23 mouse cellular contexts compared by ENCODE assay signal in genomic region chr2:118562015-118562414, GRCm38 (mm10). TPM values are rescaled to one million over a fixed set of nuclear protein-coding genes. Genes with fewer than 3 reads are reported as not detected.
A peak's percentile ranks its signal among the peaks of the same experiment; 100 is the strongest.
DNase-seq lines count a peak whose midpoint lies in the region; ATAC-seq lines count a peak whose summit lies in the region.
"Had no signal": no experiment of that assay in that cellular context is flagged by ENCODE, and none has a peak within 500 bp of the region (broad histone marks: within the 10 kb centered on the region; RNA-seq: fewer than 3 reads in every experiment).

No protein-coding gene starts in this region.

- H3K9me3 ChIP-seq in heart, embryonic 10.5 days, result no peaks in the 10 kb centered on the region
- H3K9me3 ChIP-seq: embryonic facial prominence, embryonic 10.5 days; heart, embryonic 13.5 days; neural tube, embryonic 12.5 days had no signal

- H3K4me1 ChIP-seq in heart, embryonic 10.5 days, result no peaks in the 10 kb centered on the region
- peaks cover 7% of the 10 kb centered on the region for H3K4me1 ChIP-seq in brown adipose tissue, adult 24 weeks (ENCODE audit: control insufficient read depth, insufficient read depth, insufficient read length, low read length)
- H3K4me1 ChIP-seq: embryonic facial prominence, embryonic 10.5 days; heart, embryonic 13.5 days; neural tube, embryonic 12.5 days had no signal

- no peak overlapping the region for H3K4me3 ChIP-seq in heart, embryonic 10.5 days
- H3K4me3 ChIP-seq in brown adipose tissue, adult 24 weeks (ENCODE audit: insufficient read depth, low read depth, low read length), result no peak overlapping the region
- H3K4me3 ChIP-seq: embryonic facial prominence, embryonic 10.5 days; heart, embryonic 13.5 days; neural tube, embryonic 12.5 days had no signal

- H3K27me3 ChIP-seq in heart, embryonic 10.5 days (ENCODE audit: insufficient read depth, poor library complexity, severe bottlenecking), result no peaks in the 10 kb centered on the region
- H3K27me3 ChIP-seq: heart, embryonic 13.5 days; neural tube, embryonic 12.5 days had no signal

- no peak overlapping the region for H3K27ac ChIP-seq in heart, embryonic 10.5 days
- H3K27ac ChIP-seq in brown adipose tissue, adult 24 weeks (replicated peaks; ENCODE audit: low read depth, low read length), result peak overlapping the region; percentile 69
- H3K27ac ChIP-seq: embryonic facial prominence, embryonic 10.5 days; heart, embryonic 13.5 days; hindbrain, postnatal 0 days; neural tube, embryonic 12.5 days had no signal

- 80% methylated on average over 4 of the region's 4 CpGs for WGBS in heart, embryonic 10.5 days

- peak; percentile 72 for DNase-seq in heart, adult 11 months
- DNase-seq in heart, embryonic 10.5 days (ENCODE audit: low spot score), result no peak
- peak; percentile 39 for DNase-seq in A20 (ENCODE audit: low read depth, low spot score)
- no peak for DNase-seq in adrenal gland, adult 2 months
- no peak for DNase-seq in cerebellum, postnatal 10 days
- DNase-seq: cerebellum, adult 9-11 months; forebrain, postnatal 0 days; heart, postnatal 14 days; kidney, postnatal 25 days; layer of hippocampus, postnatal 36 days; lung, adult 18-20 months; lung, postnatal 10 days; midbrain, embryonic 14.5 days; right cerebral cortex, postnatal 4 days; thymus, adult 18-20 months; thymus, postnatal 4 days had no signal

- peaks cover 6% of the 10 kb centered on the region; the same call in 1 of the 2 replicates for H3K36me3 ChIP-seq in heart, embryonic 10.5 days
- H3K36me3 ChIP-seq: heart, embryonic 13.5 days; neural tube, embryonic 12.5 days had no signal

- ATAC-seq in neutrophil, adult 5-6 weeks (ENCODE audit: extremely low read depth, insufficient number of reproducible peaks, low FRiP score, poor library complexity, severe bottlenecking), result peak; percentile 71
- ATAC-seq: forebrain, postnatal 0 days; hindbrain, postnatal 0 days; intestine, embryonic 16.5 days had no signal

RNA-seq across cellular contexts. Expression of gene Bmf, which starts 12.5 kb away (rescaled TPM):
- polyA plus RNA-seq in heart, embryonic 10.5 days (2016; fragmentation: Nextera tagmentation; extraction: Ambion mirVana), result 2.5 and 3.7 TPM in 2 replicates
- polyA plus RNA-seq in brown adipose tissue, adult 24 weeks (2012; ENCODE audit: insufficient read depth, insufficient read length, missing spikeins), result 2.5 and 3.0 TPM in 2 replicates
- total RNA-seq in neutrophil, adult 5-6 weeks (2017), result 34.7 and 35.5 TPM in 2 replicates
- 10 to 100 TPM in 1 of 2 experiments, 1 to 10 TPM in 1; 8.9 to 15.9 TPM for total RNA-seq in adrenal gland, adult 2 months (2021)
- polyA plus RNA-seq in adrenal gland, adult 2 months (2012; rRNA removed), result 29.6 and 31.1 TPM in 2 replicates

RNA-seq across cellular contexts. Expression of gene Bub1b, which starts 36.0 kb away (rescaled TPM):
- 101 and 104 TPM in 2 replicates for polyA plus RNA-seq in heart, embryonic 10.5 days (2016; fragmentation: Nextera tagmentation; extraction: Ambion mirVana)
- 0.52 and 1.2 TPM in 2 replicates for polyA plus RNA-seq in brown adipose tissue, adult 24 weeks (2012; ENCODE audit: insufficient read depth, insufficient read length, missing spikeins)
- total RNA-seq in neutrophil, adult 5-6 weeks (2017), result 3.8 and 5.0 TPM in 2 replicates
- 1 to 10 TPM; 2.8 to 4.6 TPM for total RNA-seq in adrenal gland, adult 2 months (2021)
- 1.0 and 1.1 TPM in 2 replicates for polyA plus RNA-seq in adrenal gland, adult 2 months (2012; rRNA removed)

Comparison
In these comparisons a context has a peak if more than half of its experiments do, and no peak if none do; other contexts are left out.
1. DNase-seq: peak in heart, adult 11 months (single experiment) and A20 (single experiment); none in heart, embryonic 10.5 days (single experiment), adrenal gland, adult 2 months (single experiment) and cerebellum, postnatal 10 days (0 of 2).
2. RNA of gene Bub1b, which starts 36.0 kb away (polyA plus RNA-seq): 101 to 104 TPM in heart, embryonic 10.5 days; 1.0 to 1.1 TPM in adrenal gland, adult 2 months and 0.52 to 1.2 TPM in brown adipose tissue, adult 24 weeks; every median in the first group is over 10 times any median in the second.